Comparison of ENCODE assay signal across 26 mouse cellular contexts in genomic region chr3:60954073-60954472, GRCm38 (mm10). TPM values are rescaled to one million over a fixed set of nuclear protein-coding genes. Genes with fewer than 3 reads are reported as not detected.
DNase-seq lines count a peak whose midpoint lies in the region; ATAC-seq and TF ChIP-seq lines count a peak whose summit lies in the region.
"Had no signal": no experiment of that assay in that cellular context is flagged by ENCODE, and none has a peak within 500 bp of the region (broad histone marks: within the 10 kb centered on the region; RNA-seq: fewer than 3 reads in every experiment).

No protein-coding gene starts in this region.

- no peak overlapping the region for H3K9ac ChIP-seq in liver, embryonic 13.5 days
- H3K9ac ChIP-seq: embryonic facial prominence, embryonic 12.5 days; forebrain, embryonic 13.5 days; hindbrain, embryonic 14.5 days; midbrain, embryonic 13.5 days; neural tube, embryonic 13.5 days had no signal

- H3K9me3 ChIP-seq in G1E (replicated peaks): no peaks in the 10 kb centered on the region
- H3K9me3 ChIP-seq in liver, embryonic 13.5 days (replicated peaks): no peaks in the 10 kb centered on the region
- H3K9me3 ChIP-seq: embryonic facial prominence, embryonic 12.5 days; forebrain, embryonic 13.5 days; limb, embryonic 10.5 days; midbrain, embryonic 13.5 days; neural tube, embryonic 13.5 days had no signal

- H3K4me3 ChIP-seq in G1E (ENCODE audit: low read depth, low read length): no peak overlapping the region
- no peak overlapping the region for H3K4me3 ChIP-seq in liver, embryonic 13.5 days (replicated peaks)
- H3K4me3 ChIP-seq: embryonic facial prominence, embryonic 12.5 days; erythroblast, embryonic 14.5 days; forebrain, embryonic 13.5 days; left cerebral cortex, adult 2 months; limb, embryonic 10.5 days; midbrain, embryonic 13.5 days; neural tube, embryonic 13.5 days had no signal

- TF ChIP-seq CTCF in G1E (IDR thresholded peaks at IDR 0.05; ENCODE audit: low read depth, low read length): no peak

- no peak overlapping the region for H3K27ac ChIP-seq in liver, embryonic 13.5 days
- H3K27ac ChIP-seq: embryonic facial prominence, embryonic 12.5 days; forebrain, embryonic 13.5 days; hindbrain, embryonic 14.5 days; left cerebral cortex, adult 2 months; limb, embryonic 10.5 days; midbrain, embryonic 13.5 days; neural tube, embryonic 13.5 days had no signal

- WGBS in liver, embryonic 13.5 days (ENCODE audit: insufficient replicate concordance): 27% methylated on average over 2 of the region's 2 CpGs

- peak; percentile 94 for ATAC-seq in G1E (ENCODE audit: extremely low read depth, insufficient number of reproducible peaks, low FRiP score, poor library complexity, severe bottlenecking)
- ATAC-seq in liver, embryonic 13.5 days (ENCODE audit: low read depth): peak; percentile 66
- ATAC-seq: forebrain, embryonic 13.5 days; midbrain, embryonic 13.5 days had no signal

- H3K4me2 ChIP-seq in liver, embryonic 13.5 days: no peak overlapping the region
- H3K4me2 ChIP-seq: embryonic facial prominence, embryonic 12.5 days; forebrain, embryonic 13.5 days; hindbrain, embryonic 14.5 days; midbrain, embryonic 13.5 days; neural tube, embryonic 13.5 days had no signal

- peak; percentile 13 for DNase-seq in kidney, adult 9 months
- DNase-seq in kidney, postnatal 4 days: no peak
- peak; percentile 2 for DNase-seq in CD4-positive helper T cell, adult 2 months (ENCODE audit: low read depth, low spot score)
- DNase-seq in G1E (ENCODE audit: low spot score): no peak
- DNase-seq in liver, embryonic 13.5 days: no peak
- no peak for DNase-seq in thymus, postnatal 4 days
- DNase-seq in cerebellum, adult 18-20 months: no peak
- no peak for DNase-seq in thymus, adult 18-20 months
- DNase-seq: adrenal gland, adult 2 months; cerebellum, adult 9-11 months; gastrocnemius, postnatal 14 days; heart, adult 18-20 months; heart, postnatal 36 days; lung, adult 18-20 months; lung, postnatal 36 days; right cerebral cortex, postnatal 14 days; spleen, adult 18-20 months; thymus, postnatal 36 days had no signal

- no peaks in the 10 kb centered on the region for H3K27me3 ChIP-seq in G1E (ENCODE audit: insufficient read depth, low read length)
- H3K27me3 ChIP-seq in liver, embryonic 13.5 days: no peaks in the 10 kb centered on the region
- H3K27me3 ChIP-seq: embryonic facial prominence, embryonic 12.5 days; forebrain, embryonic 13.5 days; midbrain, embryonic 13.5 days; neural tube, embryonic 13.5 days had no signal

- no peaks in the 10 kb centered on the region for H3K36me3 ChIP-seq in G1E (replicated peaks)
- no peaks in the 10 kb centered on the region for H3K36me3 ChIP-seq in liver, embryonic 13.5 days
- H3K36me3 ChIP-seq: embryonic facial prominence, embryonic 12.5 days; limb, embryonic 10.5 days; midbrain, embryonic 13.5 days; neural tube, embryonic 13.5 days had no signal

- peaks cover 9% of the 10 kb centered on the region for H3K4me1 ChIP-seq in G1E (ENCODE audit: insufficient read depth, low read depth, low read length)
- H3K4me1 ChIP-seq in liver, embryonic 13.5 days (replicated peaks): peaks cover 12% of the 10 kb centered on the region
- H3K4me1 ChIP-seq: embryonic facial prominence, embryonic 12.5 days; forebrain, embryonic 13.5 days; limb, embryonic 10.5 days; midbrain, embryonic 13.5 days; neural tube, embryonic 13.5 days had no signal

RNA-seq across cellular contexts. Expression of gene P2ry1, which starts 48.5 kb away (rescaled TPM):
- 9.0 and 9.3 TPM in 2 replicates for total RNA-seq in G1E (2014; fragmentation: Nextera tagmentation)
- total RNA-seq in G1E (2017): 26.4 and 29.1 TPM in 2 replicates
- 3.1 and 3.8 TPM in 2 replicates for polyA plus RNA-seq in G1E (2012)
- 6.5 and 7.4 TPM in 2 replicates for polyA plus RNA-seq in liver, embryonic 13.5 days (2015; fragmentation: Nextera tagmentation; extraction: Ambion mirVana)

Comparison
In these comparisons a context has a peak if more than half of its experiments do, and no peak if none do; other contexts are left out.
1. DNase-seq: peak in kidney, adult 9 months (single experiment) and CD4-positive helper T cell, adult 2 months (single experiment); none in kidney, postnatal 4 days (0 of 2), G1E (single experiment), liver, embryonic 13.5 days (single experiment), thymus, postnatal 4 days (single experiment), cerebellum, adult 18-20 months (0 of 2) and thymus, adult 18-20 months (0 of 2).